Mouse (Mus musculus): Measurements from ENCODE around the gene Emc1. TPM values are rescaled to one million over a fixed set of nuclear protein-coding genes. Genes with fewer than 3 reads are reported as not detected.

Emc1 gene
- polyA plus RNA-seq, 1 experiment: 29.2 TPM

GRCm38 (mm10) chr4:139352832-139353231, 445 bp downstream of the Emc1 start:
- peak overlapping the region; percentile 70; the same call in 1 of the 2 replicates for H3K27ac ChIP-seq (ENCODE audit: insufficient read depth, low read depth, low read length)
- no peak for DNase-seq
- no peaks in the 10 kb centered on the region for H3K27me3 ChIP-seq (replicated peaks; ENCODE audit: control insufficient read depth, insufficient read depth, low read length)
- peak overlapping the region; percentile 97 for H3K4me3 ChIP-seq (ENCODE audit: insufficient read depth, low read depth, low read length)
- under 1% methylated on average over 7 of the region's 7 CpGs for WGBS
- no peaks in the 10 kb centered on the region; the same call in 1 of the 2 replicates for H3K36me3 ChIP-seq (ENCODE audit: control insufficient read depth, insufficient read depth, low read length)
- H3K4me1 ChIP-seq (ENCODE audit: control insufficient read depth, insufficient read depth, low read length): peaks cover 3% of the 10 kb centered on the region; the same call in 1 of the 2 replicates
- TF ChIP-seq CTCF (conservative IDR thresholded peaks at IDR 0.05; ENCODE audit: insufficient read depth, insufficient read length, low read depth, low read length) (no peak), POLR2A (IDR thresholded peaks at IDR 0.05; ENCODE audit: low read depth, low read length) (no peak)

GRCm38 (mm10) chr4:139357211-139357610, 4.8 kb downstream of the Emc1 start:
- no peak for DNase-seq
- no peak overlapping the region for H3K27ac ChIP-seq (ENCODE audit: insufficient read depth, low read depth, low read length)
- H3K36me3 ChIP-seq (ENCODE audit: control insufficient read depth, insufficient read depth, low read length): no peaks in the 10 kb centered on the region; the same call in 1 of the 2 replicates
- TF ChIP-seq CTCF (conservative IDR thresholded peaks at IDR 0.05; ENCODE audit: insufficient read depth, insufficient read length, low read depth, low read length): no peak
- TF ChIP-seq POLR2A (IDR thresholded peaks at IDR 0.05; ENCODE audit: low read depth, low read length): no peak
- no peak overlapping the region for H3K4me3 ChIP-seq (ENCODE audit: insufficient read depth, low read depth, low read length)
- no peaks in the 10 kb centered on the region for H3K27me3 ChIP-seq (replicated peaks; ENCODE audit: control insufficient read depth, insufficient read depth, low read length)
- no peaks in the 10 kb centered on the region for H3K4me1 ChIP-seq (ENCODE audit: control insufficient read depth, insufficient read depth, low read length)
- WGBS: 92% methylated on average over 3 of the region's 3 CpGs

GRCm38 (mm10) chr4:139360761-139361548, 8.6 kb downstream of the Emc1 start:
- TF ChIP-seq CTCF (conservative IDR thresholded peaks at IDR 0.05; ENCODE audit: insufficient read depth, insufficient read length, low read depth, low read length) (no peak), POLR2A (IDR thresholded peaks at IDR 0.05; ENCODE audit: low read depth, low read length) (no peak)
- WGBS: 93% methylated on average over 11 of the region's 11 CpGs
- no peaks in the 10 kb centered on the region; the same call in 1 of the 2 replicates for H3K36me3 ChIP-seq (ENCODE audit: control insufficient read depth, insufficient read depth, low read length)
- no peak overlapping the region for H3K4me3 ChIP-seq (ENCODE audit: insufficient read depth, low read depth, low read length)
- no peaks in the 10 kb centered on the region for H3K27me3 ChIP-seq (replicated peaks; ENCODE audit: control insufficient read depth, insufficient read depth, low read length)
- DNase-seq: no peak
- H3K27ac ChIP-seq (ENCODE audit: insufficient read depth, low read depth, low read length): no peak overlapping the region
- H3K4me1 ChIP-seq (ENCODE audit: control insufficient read depth, insufficient read depth, low read length): no peaks in the 10 kb centered on the region

DNA sequence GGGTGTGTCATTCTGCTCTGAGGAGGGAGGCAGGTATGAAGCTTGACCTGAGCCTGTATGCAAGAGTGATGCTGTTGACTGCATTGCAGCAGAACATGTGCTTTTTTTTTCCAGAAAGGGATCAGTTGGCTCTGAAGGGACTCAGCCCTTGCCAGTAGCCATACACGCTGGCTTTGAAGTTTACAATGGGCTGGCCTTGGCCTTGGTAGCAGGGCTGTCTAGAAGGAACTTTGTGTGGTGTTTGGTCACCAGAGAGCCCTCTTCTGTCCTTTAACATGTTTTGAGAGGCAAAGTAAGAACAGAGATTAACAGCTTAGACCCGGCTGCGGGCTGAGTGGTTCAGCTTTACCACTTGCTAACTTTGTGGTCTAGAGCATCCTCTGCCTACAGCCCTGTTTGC, 14.9 kb downstream of the Emc1 start:
- H3K4me3 ChIP-seq (ENCODE audit: insufficient read depth, low read depth, low read length): no peak overlapping the region
- H3K27ac ChIP-seq (ENCODE audit: insufficient read depth, low read depth, low read length): no peak overlapping the region
- no peaks in the 10 kb centered on the region for H3K27me3 ChIP-seq (replicated peaks; ENCODE audit: control insufficient read depth, insufficient read depth, low read length)
- TF ChIP-seq CTCF (conservative IDR thresholded peaks at IDR 0.05; ENCODE audit: insufficient read depth, insufficient read length, low read depth, low read length) (no peak), POLR2A (IDR thresholded peaks at IDR 0.05; ENCODE audit: low read depth, low read length) (no peak)
- H3K36me3 ChIP-seq (ENCODE audit: control insufficient read depth, insufficient read depth, low read length): 0 out of 2 replicates have a peak, but pooled peaks cover 2% of the 10 kb centered on the region
- WGBS: 94% methylated on average over 3 of the region's 3 CpGs
- no peaks in the 10 kb centered on the region for H3K4me1 ChIP-seq (ENCODE audit: control insufficient read depth, insufficient read depth, low read length)
- DNase-seq: no peak

GRCm38 (mm10) chr4:139368038-139368437, 15.7 kb downstream of the Emc1 start:
- DNase-seq: no peak
- Histone ChIP-seq H3K4me3 (ENCODE audit: insufficient read depth, low read depth, low read length) (no peak overlapping the region), H3K36me3 (ENCODE audit: control insufficient read depth, insufficient read depth, low read length) (0 out of 2 replicates have a peak, but pooled peaks cover 2% of the 10 kb centered on the region), H3K27me3 (replicated peaks; ENCODE audit: control insufficient read depth, insufficient read depth, low read length) (no peaks in the 10 kb centered on the region), H3K27ac (ENCODE audit: insufficient read depth, low read depth, low read length) (no peak overlapping the region), H3K4me1 (ENCODE audit: control insufficient read depth, insufficient read depth, low read length) (no peaks in the 10 kb centered on the region)
- WGBS: 94% methylated on average over 5 of the region's 5 CpGs
- TF ChIP-seq CTCF (conservative IDR thresholded peaks at IDR 0.05; ENCODE audit: insufficient read depth, insufficient read length, low read depth, low read length) (no peak), POLR2A (IDR thresholded peaks at IDR 0.05; ENCODE audit: low read depth, low read length) (no peak)

DNA sequence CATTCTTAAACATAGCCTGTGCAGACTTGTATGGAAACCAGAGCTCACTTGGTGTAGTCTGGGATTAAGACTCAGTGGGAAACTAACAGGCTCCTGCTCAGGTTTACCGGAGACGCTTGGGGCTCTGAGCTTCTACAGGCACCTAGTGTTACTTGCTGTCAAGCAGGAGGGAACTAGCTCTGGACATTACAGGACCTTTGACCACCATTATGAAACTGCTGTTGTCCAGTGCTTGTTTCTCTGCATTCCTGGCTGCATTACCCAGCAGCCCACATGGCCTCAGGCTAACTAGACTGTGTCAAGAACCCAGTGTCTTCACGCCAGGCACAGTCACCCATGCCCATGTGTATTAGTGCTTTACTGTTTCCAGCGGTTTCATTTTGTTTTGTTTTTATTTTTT, 20.7 kb downstream of the Emc1 start:
- no peaks in the 10 kb centered on the region for H3K27me3 ChIP-seq (replicated peaks; ENCODE audit: control insufficient read depth, insufficient read depth, low read length)
- H3K36me3 ChIP-seq (ENCODE audit: control insufficient read depth, insufficient read depth, low read length): 0 out of 2 replicates have a peak, but pooled peaks cover 2% of the 10 kb centered on the region

GRCm38 (mm10) chr4:139373531-139373930, 21.1 kb downstream of the Emc1 start:
- TF ChIP-seq CTCF (conservative IDR thresholded peaks at IDR 0.05; ENCODE audit: insufficient read depth, insufficient read length, low read depth, low read length) (no peak), POLR2A (IDR thresholded peaks at IDR 0.05; ENCODE audit: low read depth, low read length) (no peak)
- Histone ChIP-seq H3K36me3 (ENCODE audit: control insufficient read depth, insufficient read depth, low read length) (0 out of 2 replicates have a peak, but pooled peaks cover 2% of the 10 kb centered on the region), H3K27me3 (replicated peaks; ENCODE audit: control insufficient read depth, insufficient read depth, low read length) (no peaks in the 10 kb centered on the region), H3K27ac (ENCODE audit: insufficient read depth, low read depth, low read length) (no peak overlapping the region), H3K4me3 (ENCODE audit: insufficient read depth, low read depth, low read length) (no peak overlapping the region), H3K4me1 (ENCODE audit: control insufficient read depth, insufficient read depth, low read length) (no peaks in the 10 kb centered on the region)
- 87% methylated on average over 10 of the region's 10 CpGs for WGBS
- no peak for DNase-seq

More for the DNA sequence above, 20.7 kb downstream of the Emc1 start:
- H3K4me3 ChIP-seq (ENCODE audit: insufficient read depth, low read depth, low read length): no peak overlapping the region
- no peak overlapping the region for H3K27ac ChIP-seq (ENCODE audit: insufficient read depth, low read depth, low read length)
- whole genome bisulfite sequencing: 63% methylated on average over 4 of the region's 4 CpGs
- TF ChIP-seq POLR2A (IDR thresholded peaks at IDR 0.05; ENCODE audit: low read depth, low read length) (no peak), CTCF (conservative IDR thresholded peaks at IDR 0.05; ENCODE audit: insufficient read depth, insufficient read length, low read depth, low read length) (no peak)
- DNase-seq: peak; percentile 72
- no peaks in the 10 kb centered on the region for H3K4me1 ChIP-seq (ENCODE audit: control insufficient read depth, insufficient read depth, low read length)
